Mouse (Mus musculus) liver, embryonic 14.5 days (tissue): Measurements from ENCODE around the gene Stat5b. TPM values are rescaled to one million over a fixed set of nuclear protein-coding genes. Genes with fewer than 3 reads are reported as not detected.

Source experiments
- ATAC-seq: fragments of 200-750 bp; cut with Nextera tagmentation; 2 replicates; pipeline ENCODE4 v1.8.0; 2017; ENCODE audit warnings: moderate number of reproducible peaks, mild to moderate bottlenecking, moderate library complexity; ENCODE audit not compliant: insufficient read depth
- DNase-seq, 3 experiments: peaks; one replicate each; pipeline ENCODE4 v3.0.0-alpha.2; 2012 to 2013; ENCODE audit warnings: low read depth in 3 of 3, low spot score in 3 of 3
- H3K27ac ChIP-seq: fragments of 300-500 bp; sonication (generic); 2 replicates; pipeline ENCODE4 v1.5.1; 2014; ENCODE audit warnings: moderate library complexity, mild to moderate bottlenecking, control low read depth, inconsistent platforms
- H3K27me3 ChIP-seq: fragments of 300-500 bp; sonication (generic); 2 replicates; pipeline ENCODE4 v1.6.1; 2014; ENCODE audit warnings: mild to moderate bottlenecking, low read length, moderate library complexity; ENCODE audit not compliant: control insufficient read depth, insufficient read depth
- H3K36me3 ChIP-seq: fragments of 300-500 bp; sonication (generic); replicated peaks from 2 replicates; pipeline ENCODE4 v1.6.1; 2014; ENCODE audit warnings: low read depth; ENCODE audit not compliant: control insufficient read depth, insufficient read depth
- H3K4me1 ChIP-seq, 2 experiments: fragments of 200-500 bp in 1 of 2; fragments of 300-500 bp in 1 of 2; sonication (generic) in 1 of 2; replicated peaks; 2 replicates each; pipeline ENCODE4 v1.6.1; 2012 to 2014; ENCODE audit warnings: antibody characterized with exemption in 1 of 2, inconsistent platforms in 1 of 2, low read length in 1 of 2; ENCODE audit not compliant: control insufficient read depth in 2 of 2, insufficient read depth in 2 of 2
- H3K4me2 ChIP-seq: fragments of 300-500 bp; sonication (generic); 2 replicates; pipeline ENCODE4 v1.6.1; 2014; ENCODE audit warnings: low read depth, mild to moderate bottlenecking, control low read depth, moderate library complexity
- H3K4me3 ChIP-seq, 2 experiments: fragments of 200-500 bp in 1 of 2; fragments of 300-500 bp in 1 of 2; sonication (generic) in 1 of 2; 2 replicates each; pipeline ENCODE4 v1.5.1; 2012 to 2014; ENCODE audit warnings: low read depth in 2 of 2, low read length in 2 of 2, mild to moderate bottlenecking in 2 of 2, control low read depth in 1 of 2, inconsistent platforms in 1 of 2, moderate library complexity in 1 of 2; ENCODE audit not compliant: insufficient read depth in 1 of 2
- H3K9ac ChIP-seq: fragments of 300-500 bp; sonication (generic); replicated peaks from 2 replicates; pipeline ENCODE4 v1.6.1; 2014; ENCODE audit warnings: mild to moderate bottlenecking, control low read depth, moderate library complexity
- H3K9me3 ChIP-seq: fragments of 300-500 bp; sonication (generic); 2 replicates; pipeline ENCODE4 v1.6.1; 2016; ENCODE audit warnings: low read length, mixed read lengths; ENCODE audit not compliant: control insufficient read depth
- CTCF ChIP-seq: IDR thresholded peaks from 2 replicates; pipeline ENCODE4 v1.5.1; 2016; ENCODE audit warnings: antibody characterized with exemption, low read depth, control low read depth
- EP300 ChIP-seq: IDR thresholded peaks from 2 replicates; pipeline ENCODE4 v1.6.1; 2016; ENCODE audit warnings: antibody characterized with exemption, low read depth
- WGBS: fragments of 180-500 bp; shearing (Covaris S2); extraction: QIAGEN DNeasy Blood & Tissue Kit; methylation state at CpG from one replicate; pipeline ENCODE4 v1.1.7; 2014; ENCODE audit not compliant: insufficient replicate concordance; 5-methylcytosine and 5-hydroxymethylcytosine counted together
- polyA plus RNA-seq, 2 experiments: library from polyadenylated mRNA; depleted of rRNA in 1 of 2; stranded (reverse) in 1 of 2; unstranded in 1 of 2; fragments of >200 nt; fragmentation: Nextera tagmentation in 1 of 2; extraction: Ambion mirVana in 1 of 2; gene quantifications; 2 replicates each; pipeline versions ENCODE4 v1.2.1 to v1.2.3; 2012 to 2014

Stat5b gene
- polyA plus RNA-seq, 2 experiments = 12.4 to 16.4 TPM

- Histone ChIP-seq H3K36me3 (peaks cover 16% of the 10 kb centered on the region), H3K9me3 (no peaks in the 10 kb centered on the region), H3K27me3 (no peaks in the 10 kb centered on the region), H3K27ac (no peak overlapping the region), H3K4me3 (no peak overlapping the region), H3K4me1 (peaks cover 47 to 71% of the 10 kb centered on the region in 2 experiments), H3K4me2 (no peak overlapping the region), H3K9ac (no peak overlapping the region)
- TF ChIP-seq EP300 (no peak), CTCF (no peak)
- DNase-seq = no peak
- 80% methylated on average over 6 of the region's 6 CpGs for WGBS
- ATAC-seq = no peak
These were observed 40.0 kb upstream of the Stat5b start for GRCm38 (mm10) chr11:100890481-100890880.

GRCm38 (mm10) chr11:100888348-100888820, 37.9 kb upstream of the Stat5b start:
- DNase-seq (no peak), ATAC-seq (no peak)
- H3K9ac ChIP-seq = no peak overlapping the region
- no peaks in the 10 kb centered on the region for H3K9me3 ChIP-seq
- peaks cover 12% of the 10 kb centered on the region for H3K36me3 ChIP-seq
- H3K4me1 ChIP-seq = peaks cover 53 to 71% of the 10 kb centered on the region in 2 experiments
- whole genome bisulfite sequencing = 29% methylated on average over 10 of the region's 10 CpGs
- no peaks in the 10 kb centered on the region for H3K27me3 ChIP-seq
- no peak overlapping the region for H3K4me2 ChIP-seq
- H3K27ac ChIP-seq = peak overlapping the region; percentile 14
- TF ChIP-seq EP300 = no peak
- no peak for TF ChIP-seq CTCF
- H3K4me3 ChIP-seq = no peak overlapping the region

- WGBS = 66% methylated on average over 3 of the region's 3 CpGs
These were observed 37.2 kb upstream of the Stat5b start for GRCm38 (mm10) chr11:100887764-100888163.

DNA sequence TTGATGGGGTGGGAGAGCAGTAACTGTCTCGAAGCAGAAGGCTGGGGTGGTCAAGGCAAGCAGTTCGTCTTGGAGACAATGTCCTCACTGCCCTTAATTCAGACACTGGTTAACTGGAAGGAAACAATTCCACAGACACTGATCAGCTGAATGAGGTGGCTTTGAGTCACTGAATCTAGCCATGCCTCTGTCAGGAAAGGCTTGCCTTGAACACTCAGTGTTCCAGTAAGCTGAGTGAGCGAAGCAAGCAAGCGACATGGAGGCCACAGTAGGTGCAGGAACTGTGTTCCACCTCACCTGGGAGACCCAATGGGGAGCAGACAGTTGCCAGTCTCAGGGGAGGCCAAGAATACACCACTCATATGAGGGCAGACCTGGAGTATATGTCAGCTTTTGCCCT, 36.7 kb upstream of the Stat5b start:
- H3K9ac ChIP-seq = peak overlapping the region; percentile 44
- H3K4me1 ChIP-seq = peaks cover 52 to 61% of the 10 kb centered on the region in 2 experiments
- ATAC-seq = no peak

More at GRCm38 (mm10) chr11:100887764-100888163, 37.2 kb upstream of the Stat5b start:
- H3K36me3 ChIP-seq = peaks cover 7% of the 10 kb centered on the region
- H3K9me3 ChIP-seq = no peaks in the 10 kb centered on the region
- H3K4me3 ChIP-seq = no peak overlapping the region
- no peak overlapping the region for H3K9ac ChIP-seq
- TF ChIP-seq EP300 (no peak), CTCF (no peak)
- DNase-seq (no peak), ATAC-seq (no peak)
- peak overlapping the region; percentile 36 for H3K27ac ChIP-seq
- no peak overlapping the region for H3K4me2 ChIP-seq
- peaks cover 53 to 65% of the 10 kb centered on the region in 2 experiments for H3K4me1 ChIP-seq
- no peaks in the 10 kb centered on the region for H3K27me3 ChIP-seq

DNA sequence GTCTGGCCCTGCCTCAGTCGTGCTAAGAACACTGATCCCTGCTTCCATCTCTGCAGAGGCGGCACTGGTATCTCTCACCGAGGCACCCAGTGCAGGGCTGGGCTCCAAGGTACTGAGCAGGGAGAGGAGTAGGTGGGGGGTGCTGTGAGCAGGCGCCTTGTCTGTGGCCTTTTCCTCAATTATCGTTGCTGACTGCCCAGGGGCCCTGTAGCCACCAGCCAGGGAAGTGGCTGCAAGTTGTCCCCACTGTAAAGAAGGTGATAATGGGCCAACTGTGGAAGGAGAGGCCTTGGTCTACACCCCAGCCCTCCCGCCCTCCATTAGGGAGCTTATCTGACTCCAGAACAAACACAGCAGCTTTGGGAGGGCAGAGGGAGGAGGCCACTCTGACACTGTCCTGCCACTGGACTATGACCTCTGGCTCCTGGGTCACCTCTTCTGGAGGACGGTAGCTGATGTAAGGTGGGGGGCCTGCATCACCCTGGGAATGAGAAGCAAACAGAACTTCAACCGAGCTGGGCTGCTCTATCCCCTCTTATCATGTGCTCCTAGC, 35.7 kb upstream of the Stat5b start:
- H3K4me1 ChIP-seq = peaks cover 43 to 54% of the 10 kb centered on the region in 2 experiments
- WGBS = 7% methylated on average over 8 of the region's 8 CpGs
- peak; percentile 57 to 63 (median 57) for DNase-seq

More for the DNA sequence above, 36.7 kb upstream of the Stat5b start:
- no peak for DNase-seq
- Histone ChIP-seq H3K4me2 (no peak overlapping the region), H3K4me3 (no peak overlapping the region), H3K9me3 (no peaks in the 10 kb centered on the region), H3K36me3 (peaks cover 6% of the 10 kb centered on the region), H3K27ac (peak overlapping the region; percentile 75), H3K27me3 (no peaks in the 10 kb centered on the region)
- 71% methylated on average over 4 of the region's 4 CpGs for WGBS
- no peak for TF ChIP-seq CTCF
- TF ChIP-seq EP300 = no peak

More for the DNA sequence above, 35.7 kb upstream of the Stat5b start:
- Histone ChIP-seq H3K4me3 (no peak overlapping the region), H3K36me3 (peaks cover 6% of the 10 kb centered on the region), H3K4me2 (peak overlapping the region; percentile 41), H3K27me3 (no peaks in the 10 kb centered on the region), H3K9ac (peak overlapping the region; percentile 44), H3K9me3 (no peaks in the 10 kb centered on the region), H3K27ac (peak overlapping the region; percentile 75)
- ATAC-seq = peak; percentile 90
- TF ChIP-seq CTCF = no peak
- 0 out of 2 replicates have a peak, but pooled peaks have one; percentile 52 for TF ChIP-seq EP300
